Mouse (Mus musculus): Measurements from ENCODE around the gene Dusp14. TPM values are rescaled to one million over a fixed set of nuclear protein-coding genes. Genes with fewer than 3 reads are reported as not detected.

The Dusp14 gene
- polyA plus RNA-seq, 1 experiment, result 8.1 TPM

GRCm38 (mm10) chr11:84077008-84077407 lies 7.9 kb upstream of the Dusp14 start:
- Histone ChIP-seq H3K4me1 (ENCODE audit: control insufficient read depth, insufficient read depth, insufficient read length, low read length) (peaks cover 4% of the 10 kb centered on the region; the same call in 1 of the 2 replicates), H3K27ac (replicated peaks; ENCODE audit: low read depth, low read length) (no peak overlapping the region)

GRCm38 (mm10) chr11:84073816-84074764 lies 5.0 kb upstream of the Dusp14 start:
- no peak overlapping the region for H3K4me3 ChIP-seq (ENCODE audit: insufficient read depth, low read depth, low read length)
- H3K27ac ChIP-seq (replicated peaks; ENCODE audit: low read depth, low read length), result no peak overlapping the region
- H3K4me1 ChIP-seq (ENCODE audit: control insufficient read depth, insufficient read depth, insufficient read length, low read length), result peaks cover 4% of the 10 kb centered on the region; the same call in 1 of the 2 replicates

More at GRCm38 (mm10) chr11:84077008-84077407, 7.9 kb upstream of the Dusp14 start:
- H3K4me3 ChIP-seq (ENCODE audit: insufficient read depth, low read depth, low read length), result no peak overlapping the region

- Histone ChIP-seq H3K4me1 (ENCODE audit: control insufficient read depth, insufficient read depth, insufficient read length, low read length) (peaks cover 2% of the 10 kb centered on the region; the same call in 1 of the 2 replicates), H3K27ac (replicated peaks; ENCODE audit: low read depth, low read length) (no peak overlapping the region), H3K4me3 (ENCODE audit: insufficient read depth, low read depth, low read length) (no peak overlapping the region)
These were observed 4.0 kb upstream of the Dusp14 start for GRCm38 (mm10) chr11:84072904-84073651.

- Histone ChIP-seq H3K4me3 (ENCODE audit: insufficient read depth, low read depth, low read length) (peak overlapping the region; percentile 88), H3K4me1 (ENCODE audit: control insufficient read depth, insufficient read depth, insufficient read length, low read length) (no peaks in the 10 kb centered on the region), H3K27ac (replicated peaks; ENCODE audit: low read depth, low read length) (no peak overlapping the region)
These were observed 649 bp downstream of the Dusp14 start for GRCm38 (mm10) chr11:84068191-84069033.

GRCm38 (mm10) chr11:84067720-84068190 lies 1.3 kb downstream of the Dusp14 start:
- H3K4me3 ChIP-seq (ENCODE audit: insufficient read depth, low read depth, low read length), result peak overlapping the region; percentile 88
- H3K4me1 ChIP-seq (ENCODE audit: control insufficient read depth, insufficient read depth, insufficient read length, low read length), result no peaks in the 10 kb centered on the region
- H3K27ac ChIP-seq (replicated peaks; ENCODE audit: low read depth, low read length), result no peak overlapping the region

GRCm38 (mm10) chr11:84066927-84067645 lies 2.0 kb downstream of the Dusp14 start:
- H3K4me3 ChIP-seq (ENCODE audit: insufficient read depth, low read depth, low read length), result peak overlapping the region; percentile 88; the same call in 1 of the 2 replicates
- H3K27ac ChIP-seq (replicated peaks; ENCODE audit: low read depth, low read length), result no peak overlapping the region
- no peaks in the 10 kb centered on the region for H3K4me1 ChIP-seq (ENCODE audit: control insufficient read depth, insufficient read depth, insufficient read length, low read length)

- no peak overlapping the region for H3K4me3 ChIP-seq (ENCODE audit: insufficient read depth, low read depth, low read length)
- H3K27ac ChIP-seq (replicated peaks; ENCODE audit: low read depth, low read length), result no peak overlapping the region
- no peaks in the 10 kb centered on the region for H3K4me1 ChIP-seq (ENCODE audit: control insufficient read depth, insufficient read depth, insufficient read length, low read length)
These were observed 3.0 kb downstream of the Dusp14 start for GRCm38 (mm10) chr11:84066071-84066481.

GRCm38 (mm10) chr11:84063631-84064209 lies 5.3 kb downstream of the Dusp14 start:
- no peaks in the 10 kb centered on the region for H3K4me1 ChIP-seq (ENCODE audit: control insufficient read depth, insufficient read depth, insufficient read length, low read length)
- H3K4me3 ChIP-seq (ENCODE audit: insufficient read depth, low read depth, low read length), result no peak overlapping the region
- no peak overlapping the region for H3K27ac ChIP-seq (replicated peaks; ENCODE audit: low read depth, low read length)

GRCm38 (mm10) chr11:84062805-84063204 lies 6.3 kb downstream of the Dusp14 start:
- no peak overlapping the region for H3K27ac ChIP-seq (replicated peaks; ENCODE audit: low read depth, low read length)
- H3K4me3 ChIP-seq (ENCODE audit: insufficient read depth, low read depth, low read length), result no peak overlapping the region
- H3K4me1 ChIP-seq (ENCODE audit: control insufficient read depth, insufficient read depth, insufficient read length, low read length), result no peaks in the 10 kb centered on the region

GRCm38 (mm10) chr11:84061881-84062280 lies 7.2 kb downstream of the Dusp14 start:
- H3K4me1 ChIP-seq (ENCODE audit: control insufficient read depth, insufficient read depth, insufficient read length, low read length), result no peaks in the 10 kb centered on the region
- H3K4me3 ChIP-seq (ENCODE audit: insufficient read depth, low read depth, low read length), result no peak overlapping the region
- H3K27ac ChIP-seq (replicated peaks; ENCODE audit: low read depth, low read length), result no peak overlapping the region

GRCm38 (mm10) chr11:84060635-84061034 lies 8.4 kb downstream of the Dusp14 start:
- Histone ChIP-seq H3K4me1 (ENCODE audit: control insufficient read depth, insufficient read depth, insufficient read length, low read length) (no peaks in the 10 kb centered on the region), H3K27ac (replicated peaks; ENCODE audit: low read depth, low read length) (no peak overlapping the region), H3K4me3 (ENCODE audit: insufficient read depth, low read depth, low read length) (no peak overlapping the region)

GRCm38 (mm10) chr11:84059784-84060183 lies 9.3 kb downstream of the Dusp14 start:
- Histone ChIP-seq H3K27ac (replicated peaks; ENCODE audit: low read depth, low read length) (no peak overlapping the region), H3K4me1 (ENCODE audit: control insufficient read depth, insufficient read depth, insufficient read length, low read length) (no peaks in the 10 kb centered on the region), H3K4me3 (ENCODE audit: insufficient read depth, low read depth, low read length) (no peak overlapping the region)

GRCm38 (mm10) chr11:84057418-84057817 lies 11.6 kb downstream of the Dusp14 start:
- H3K27ac ChIP-seq (replicated peaks; ENCODE audit: low read depth, low read length), result no peak overlapping the region
- no peaks in the 10 kb centered on the region for H3K4me1 ChIP-seq (ENCODE audit: control insufficient read depth, insufficient read depth, insufficient read length, low read length)
- no peak overlapping the region for H3K4me3 ChIP-seq (ENCODE audit: insufficient read depth, low read depth, low read length)

Data from brown adipose tissue, adult 24 weeks (tissue).